ENCODE assay signal across 9 mouse cellular contexts in the genomic region with DNA sequence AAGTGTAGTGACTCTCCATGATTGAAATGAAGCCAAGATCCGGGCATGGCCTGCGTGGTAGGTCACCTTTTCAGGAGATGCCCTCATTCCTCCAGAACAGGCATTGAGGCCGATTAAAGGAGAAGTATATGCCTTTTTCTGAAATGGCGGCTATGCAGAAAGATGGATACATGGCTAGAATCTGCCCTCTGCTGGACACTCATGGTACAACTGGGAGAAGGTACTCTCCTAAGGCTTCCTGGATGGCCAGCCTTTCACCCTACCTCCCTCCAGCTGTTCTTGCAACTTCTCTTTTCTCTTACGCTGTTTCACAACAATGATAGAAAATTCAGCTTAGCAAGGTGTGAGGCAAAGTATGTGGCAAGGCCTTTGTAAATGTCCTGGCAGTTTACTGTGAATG. TPM values are rescaled to one million over a fixed set of nuclear protein-coding genes. Genes with fewer than 3 reads are reported as not detected.
DNase-seq lines count a peak whose midpoint lies in the region; ATAC-seq lines count a peak whose summit lies in the region.
"Had no signal": no experiment of that assay in that cellular context is flagged by ENCODE, and none has a peak within 500 bp of the region (broad histone marks: within the 10 kb centered on the region; RNA-seq: fewer than 3 reads in every experiment).

No protein-coding gene starts in this region.

- no peak overlapping the region for H3K4me3 ChIP-seq in neural tube, embryonic 15.5 days (replicated peaks)
- H3K4me3 ChIP-seq in forebrain, embryonic 14.5 days (ENCODE audit: low read depth, low read length): no peak overlapping the region
- no peak overlapping the region for H3K4me3 ChIP-seq in stomach, embryonic 16.5 days (replicated peaks; ENCODE audit: low read length)
- H3K4me3 ChIP-seq: erythroblast, embryonic 14.5 days had no signal

- H3K4me1 ChIP-seq in neural tube, embryonic 15.5 days: no peaks in the 10 kb centered on the region
- H3K4me1 ChIP-seq in forebrain, embryonic 14.5 days (ENCODE audit: control insufficient read depth, insufficient read depth, low read length): no peaks in the 10 kb centered on the region
- H3K4me1 ChIP-seq in stomach, embryonic 16.5 days (ENCODE audit: control insufficient read depth, insufficient read depth, low read length): no peaks in the 10 kb centered on the region

- no peak overlapping the region for H3K27ac ChIP-seq in neural tube, embryonic 15.5 days (replicated peaks)
- no peak overlapping the region for H3K27ac ChIP-seq in forebrain, embryonic 14.5 days (ENCODE audit: low read depth, low read length)
- H3K27ac ChIP-seq in stomach, embryonic 16.5 days (ENCODE audit: low read length): no peak overlapping the region

- no peak overlapping the region for H3K9ac ChIP-seq in neural tube, embryonic 15.5 days (replicated peaks)
- H3K9ac ChIP-seq in forebrain, embryonic 14.5 days (ENCODE audit: low read length): no peak overlapping the region
- H3K9ac ChIP-seq in stomach, embryonic 16.5 days (ENCODE audit: low read length): no peak overlapping the region

- DNase-seq in neural tube, embryonic 10.5 days (ENCODE audit: extremely low spot score, low spot score): peak; percentile 68
- DNase-seq in c-Kit-positive CD71-negative TER-119-negative erythroid progenitor cells, embryonic 14.5 days (ENCODE audit: low read depth): peak; percentile 85
- DNase-seq in forebrain, embryonic 14.5 days (ENCODE audit: low spot score): peak; percentile 82
- DNase-seq in hindlimb bud, embryonic 11.5 days (ENCODE audit: extremely low spot score, low read depth, low spot score): peak; percentile 26
- peak; percentile 85 to 91 for DNase-seq in left cerebral cortex, postnatal 25 days (ENCODE audit: low spot score in 2 of 2)

- intact Hi-C loops in left cerebral cortex, postnatal 25 days (cut with DNase I): loop anchor here (5.0 kb wide), 1 partner anchor 110 kb away; no protein-coding TSS in a partner anchor

- 54% methylated on average over 5 of the region's 5 CpGs for WGBS in neural tube, embryonic 15.5 days
- 47% methylated on average over 5 of the region's 5 CpGs for WGBS in forebrain, embryonic 14.5 days
- WGBS in stomach, embryonic 16.5 days: 46% methylated on average over 5 of the region's 5 CpGs

- no peaks in the 10 kb centered on the region for H3K27me3 ChIP-seq in neural tube, embryonic 15.5 days (replicated peaks)
- H3K27me3 ChIP-seq in forebrain, embryonic 14.5 days (replicated peaks; ENCODE audit: control insufficient read depth, insufficient read depth, low read length): no peaks in the 10 kb centered on the region
- no peaks in the 10 kb centered on the region for H3K27me3 ChIP-seq in stomach, embryonic 16.5 days (ENCODE audit: control insufficient read depth, insufficient read depth, low read length)

- no peak for ATAC-seq in neural tube, embryonic 15.5 days (ENCODE audit: low FRiP score)
- no peak; the same call in 1 of the 2 replicates for ATAC-seq in forebrain, embryonic 14.5 days
- peak; percentile 88 for ATAC-seq in monocyte, adult 5-6 weeks (replicated peaks; ENCODE audit: insufficient number of reproducible peaks, low FRiP score, low TSS enrichment, poor library complexity, severe bottlenecking)
- peak; percentile 25; the same call in 1 of the 2 replicates for ATAC-seq in stomach, embryonic 16.5 days (ENCODE audit: insufficient read depth, low FRiP score)

- no peak overlapping the region for H3K4me2 ChIP-seq in neural tube, embryonic 15.5 days
- no peak overlapping the region for H3K4me2 ChIP-seq in forebrain, embryonic 14.5 days (ENCODE audit: low read length)
- H3K4me2 ChIP-seq in stomach, embryonic 16.5 days (ENCODE audit: low read depth, low read length): no peak overlapping the region

- no peaks in the 10 kb centered on the region for H3K9me3 ChIP-seq in neural tube, embryonic 15.5 days (replicated peaks)
- no peaks in the 10 kb centered on the region for H3K9me3 ChIP-seq in forebrain, embryonic 14.5 days (replicated peaks; ENCODE audit: control insufficient read depth, low read length)
- no peaks in the 10 kb centered on the region for H3K9me3 ChIP-seq in stomach, embryonic 16.5 days (replicated peaks; ENCODE audit: control insufficient read depth, low read length)

- H3K36me3 ChIP-seq in neural tube, embryonic 15.5 days: peaks cover 25% of the 10 kb centered on the region
- H3K36me3 ChIP-seq in forebrain, embryonic 14.5 days (ENCODE audit: control insufficient read depth, insufficient read depth, low read length): peaks cover 45% of the 10 kb centered on the region
- 0 out of 2 replicates have a peak, but pooled peaks cover 9% of the 10 kb centered on the region for H3K36me3 ChIP-seq in stomach, embryonic 16.5 days (ENCODE audit: control insufficient read depth, insufficient read depth, low read length)

RNA-seq across cellular contexts. Expression of a gene that starts 13.3 kb away (rescaled TPM):
- 23.1 and 24.1 TPM in 2 replicates for polyA plus RNA-seq in neural tube, embryonic 15.5 days (2015; fragmentation: Nextera tagmentation; extraction: Ambion mirVana)
- polyA plus RNA-seq in forebrain, embryonic 14.5 days (2014; fragmentation: Nextera tagmentation; extraction: Ambion mirVana): 13.2 and 16.6 TPM in 2 replicates
- 100 to 1,000 TPM; 235 to 238 TPM for total RNA-seq in left cerebral cortex, postnatal 25 days (2021)
- total RNA-seq in monocyte, adult 5-6 weeks (2017): 18.7 to 29.0 TPM (median 19.5 TPM) in 3 replicates
- polyA plus RNA-seq in stomach, embryonic 16.5 days (2015; fragmentation: Nextera tagmentation; extraction: Ambion mirVana): 2.0 and 2.2 TPM in 2 replicates
- polyA plus RNA-seq: erythroblast, embryonic 14.5 days had no signal

RNA-seq across cellular contexts. Expression of a gene that starts 47.3 kb away (rescaled TPM):
- 2.8 and 5.5 TPM in 2 replicates for polyA plus RNA-seq in neural tube, embryonic 15.5 days (2015; fragmentation: Nextera tagmentation; extraction: Ambion mirVana)
- 1.9 and 2.8 TPM in 2 replicates for polyA plus RNA-seq in forebrain, embryonic 14.5 days (2014; fragmentation: Nextera tagmentation; extraction: Ambion mirVana)
- 10 to 100 TPM; 11.3 to 14.6 TPM for total RNA-seq in left cerebral cortex, postnatal 25 days (2021)
- 136 to 257 TPM (median 204 TPM) in 3 replicates for total RNA-seq in monocyte, adult 5-6 weeks (2017)
- polyA plus RNA-seq in stomach, embryonic 16.5 days (2015; fragmentation: Nextera tagmentation; extraction: Ambion mirVana): 4.2 and 5.0 TPM in 2 replicates

RNA-seq across cellular contexts. Expression of a gene that starts 47.4 kb away (rescaled TPM):
- polyA plus RNA-seq in neural tube, embryonic 15.5 days (2015; fragmentation: Nextera tagmentation; extraction: Ambion mirVana): 0.58 and 0.83 TPM in 2 replicates
- 0.24 and 0.48 TPM in 2 replicates for polyA plus RNA-seq in forebrain, embryonic 14.5 days (2014; fragmentation: Nextera tagmentation; extraction: Ambion mirVana)
- not detected for total RNA-seq in left cerebral cortex, postnatal 25 days (2021)
- total RNA-seq in monocyte, adult 5-6 weeks (2017): 5.3 to 20.4 TPM (median 14.3 TPM) in 3 replicates
- polyA plus RNA-seq in stomach, embryonic 16.5 days (2015; fragmentation: Nextera tagmentation; extraction: Ambion mirVana): 0.60 and 0.89 TPM in 2 replicates

RNA-seq across cellular contexts. Expression of a gene that starts 54.2 kb away (rescaled TPM):
- polyA plus RNA-seq in neural tube, embryonic 15.5 days (2015; fragmentation: Nextera tagmentation; extraction: Ambion mirVana): 0.40 and 2.5 TPM in 2 replicates
- 0.24 TPM in 1 of 2 replicates, not detected in the other for polyA plus RNA-seq in forebrain, embryonic 14.5 days (2014; fragmentation: Nextera tagmentation; extraction: Ambion mirVana)
- total RNA-seq in left cerebral cortex, postnatal 25 days (2021): under 1 TPM; 0.39 to 0.69 TPM
- total RNA-seq in monocyte, adult 5-6 weeks (2017): 87.8 to 115 TPM (median 89.0 TPM) in 3 replicates
- 1.7 and 1.8 TPM in 2 replicates for polyA plus RNA-seq in stomach, embryonic 16.5 days (2015; fragmentation: Nextera tagmentation; extraction: Ambion mirVana)
- polyA plus RNA-seq: erythroblast, embryonic 14.5 days had no signal

Comparison
In these comparisons a context has a peak if more than half of its experiments do, and no peak if none do; other contexts are left out.
1. DNase-seq: peak in every context shown above with its lines; median percentile 88 in left cerebral cortex, postnatal 25 days; 85 in c-Kit-positive CD71-negative TER-119-negative erythroid progenitor cells, embryonic 14.5 days; 82 in forebrain, embryonic 14.5 days; 68 in neural tube, embryonic 10.5 days; 26 in hindlimb bud, embryonic 11.5 days.
2. ATAC-seq: peak in monocyte, adult 5-6 weeks (single experiment) and stomach, embryonic 16.5 days (single experiment); none in neural tube, embryonic 15.5 days (single experiment) and forebrain, embryonic 14.5 days (single experiment).